Mouse (Mus musculus): Measurements from ENCODE around the gene Ajm1. TPM values are rescaled to one million over a fixed set of nuclear protein-coding genes. Genes with fewer than 3 reads are reported as not detected.

Ajm1 gene
- polyA plus RNA-seq, 1 experiment from 2014 or later: 0.29 TPM

GRCm38 (mm10) chr2:25602526-25602925 lies 21.0 kb upstream of the Ajm1 start:
- H3K4me2 ChIP-seq (replicated peaks; ENCODE audit: low read depth): no peak overlapping the region
- no peak overlapping the region for H3K4me3 ChIP-seq (ENCODE audit: low read depth, low read length)
- no peaks in the 10 kb centered on the region for H3K27me3 ChIP-seq (ENCODE audit: control insufficient read depth, insufficient read depth, low read length)
- 88% methylated on average over 5 of the region's 5 CpGs for WGBS
- H3K36me3 ChIP-seq (ENCODE audit: control insufficient read depth, insufficient read depth, low read length): peaks cover 29% of the 10 kb centered on the region
- no peak overlapping the region for H3K27ac ChIP-seq (replicated peaks)
- no peaks in the 10 kb centered on the region for H3K9me3 ChIP-seq (ENCODE audit: control insufficient read depth, low read length)
- 0 out of 2 replicates have a peak, but pooled peaks cover 5% of the 10 kb centered on the region for H3K4me1 ChIP-seq (replicated peaks; ENCODE audit: control insufficient read depth, insufficient read depth)
- no peak overlapping the region for H3K9ac ChIP-seq (ENCODE audit: low read length)
- DNase-seq (ENCODE audit: low spot score): no peak
- no peak for ATAC-seq (ENCODE audit: low FRiP score, low TSS enrichment)
- TF ChIP-seq CTCF (IDR thresholded peaks at IDR 0.05; ENCODE audit: low read depth): no peak
- TF ChIP-seq EP300 (optimal IDR thresholded peaks at IDR 0.05): no peak

DNA sequence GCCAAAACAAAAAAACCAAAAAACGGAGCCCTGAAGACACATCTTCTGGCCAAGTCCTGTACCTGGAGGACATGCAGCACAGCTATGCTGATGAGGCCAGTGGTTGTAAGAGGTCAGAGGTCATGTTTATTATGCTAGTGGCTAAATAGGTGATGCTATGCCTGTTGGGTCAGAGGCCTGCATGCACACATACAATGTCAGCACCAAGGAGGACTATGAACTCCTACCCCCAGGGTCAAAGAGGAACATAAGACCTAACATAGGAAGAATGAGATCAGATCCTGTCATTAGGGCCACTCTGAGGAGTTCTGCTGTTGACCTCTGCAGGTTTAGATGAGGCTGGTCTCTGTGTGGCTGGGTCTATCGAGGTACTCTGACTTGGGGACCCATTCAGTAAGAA lies 18.5 kb upstream of the Ajm1 start:
- TF ChIP-seq EP300 (optimal IDR thresholded peaks at IDR 0.05) (no peak), CTCF (IDR thresholded peaks at IDR 0.05; ENCODE audit: low read depth) (no peak)
- no peaks in the 10 kb centered on the region for H3K27me3 ChIP-seq (ENCODE audit: control insufficient read depth, insufficient read depth, low read length)
- DNase-seq (ENCODE audit: low spot score) (no peak), ATAC-seq (ENCODE audit: low FRiP score, low TSS enrichment) (no peak)
- H3K4me3 ChIP-seq (ENCODE audit: low read depth, low read length): no peak overlapping the region
- no peaks in the 10 kb centered on the region for H3K9me3 ChIP-seq (ENCODE audit: control insufficient read depth, low read length)
- peaks cover 40% of the 10 kb centered on the region for H3K36me3 ChIP-seq (ENCODE audit: control insufficient read depth, insufficient read depth, low read length)
- H3K4me2 ChIP-seq (replicated peaks; ENCODE audit: low read depth): no peak overlapping the region
- H3K4me1 ChIP-seq (replicated peaks; ENCODE audit: control insufficient read depth, insufficient read depth): no peaks in the 10 kb centered on the region
- H3K9ac ChIP-seq (ENCODE audit: low read length): no peak overlapping the region
- no peak overlapping the region for H3K27ac ChIP-seq (replicated peaks)
- whole genome bisulfite sequencing: 76% methylated on average over 2 of the region's 2 CpGs

DNA sequence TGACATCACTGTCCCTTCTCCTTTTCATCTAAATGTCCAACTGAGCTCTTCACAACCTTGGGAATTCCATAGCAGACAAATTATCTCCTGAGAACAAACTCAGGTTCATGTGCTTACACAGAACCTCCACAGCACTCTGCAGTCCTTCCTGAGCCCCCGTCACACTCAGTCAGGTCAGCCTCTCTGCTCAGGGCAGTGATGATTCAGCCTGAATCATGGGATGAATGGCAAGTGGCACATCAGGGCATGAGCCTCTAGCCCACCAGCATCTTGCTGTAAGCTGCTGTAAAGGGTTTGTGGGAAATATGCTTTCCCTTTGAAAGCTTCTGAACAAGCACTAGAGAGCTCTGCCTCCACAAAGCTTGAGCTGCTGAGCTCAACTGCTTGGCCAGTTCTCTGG lies 17.2 kb upstream of the Ajm1 start:
- peaks cover 42% of the 10 kb centered on the region for H3K36me3 ChIP-seq (ENCODE audit: control insufficient read depth, insufficient read depth, low read length)
- no peak overlapping the region for H3K4me3 ChIP-seq (ENCODE audit: low read depth, low read length)
- H3K9me3 ChIP-seq (ENCODE audit: control insufficient read depth, low read length): no peaks in the 10 kb centered on the region
- no peak for DNase-seq (ENCODE audit: low spot score)
- no peak overlapping the region for H3K9ac ChIP-seq (ENCODE audit: low read length)
- 93% methylated on average over 1 of the region's 1 CpGs for WGBS
- H3K4me2 ChIP-seq (replicated peaks; ENCODE audit: low read depth): no peak overlapping the region
- H3K4me1 ChIP-seq (replicated peaks; ENCODE audit: control insufficient read depth, insufficient read depth): no peaks in the 10 kb centered on the region
- no peak for TF ChIP-seq EP300 (optimal IDR thresholded peaks at IDR 0.05)
- TF ChIP-seq CTCF (IDR thresholded peaks at IDR 0.05; ENCODE audit: low read depth): no peak
- no peak overlapping the region for H3K27ac ChIP-seq (replicated peaks)
- H3K27me3 ChIP-seq (ENCODE audit: control insufficient read depth, insufficient read depth, low read length): no peaks in the 10 kb centered on the region
- no peak for ATAC-seq (ENCODE audit: low FRiP score, low TSS enrichment)

DNA sequence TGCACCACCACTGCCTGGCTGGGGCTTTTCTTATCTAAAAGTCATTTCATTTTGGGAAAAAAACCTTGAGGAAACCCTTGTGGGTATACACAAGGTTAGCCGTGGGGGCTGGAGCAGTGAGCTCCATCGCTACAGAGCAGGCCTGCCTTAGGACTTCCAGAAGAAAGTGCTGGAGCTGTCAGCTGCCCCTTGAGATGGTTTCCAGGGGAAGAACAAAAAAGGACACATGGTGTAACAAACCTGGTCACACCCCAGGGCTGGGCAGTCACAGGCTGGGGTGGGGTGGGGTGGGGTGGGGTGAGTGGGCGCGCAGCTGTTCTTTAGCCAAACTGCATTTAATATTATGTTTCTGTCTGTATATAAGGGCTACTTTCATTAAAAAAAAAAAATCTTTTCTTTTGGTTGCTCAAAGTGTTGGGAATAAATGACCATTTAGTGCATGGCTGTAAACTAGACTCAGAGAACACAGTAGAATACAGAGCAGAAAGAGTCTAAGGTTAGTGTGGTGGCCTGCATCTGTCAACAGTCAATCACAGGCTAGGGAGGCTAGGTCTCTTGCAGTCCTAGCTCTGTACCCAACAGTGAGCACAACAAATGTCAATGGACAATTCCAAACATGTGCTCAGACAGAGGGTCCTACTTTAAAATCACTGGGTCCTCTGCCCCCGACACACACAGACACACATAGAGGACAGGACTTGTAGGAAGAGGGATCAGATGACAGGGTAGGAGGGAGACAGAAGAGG lies 15.4 kb upstream of the Ajm1 start:
- no peak overlapping the region for H3K27ac ChIP-seq (replicated peaks)
- DNase-seq (ENCODE audit: low spot score) (no peak), ATAC-seq (ENCODE audit: low FRiP score, low TSS enrichment) (no peak)
- peaks cover 46% of the 10 kb centered on the region for H3K36me3 ChIP-seq (ENCODE audit: control insufficient read depth, insufficient read depth, low read length)
- H3K27me3 ChIP-seq (ENCODE audit: control insufficient read depth, insufficient read depth, low read length): no peaks in the 10 kb centered on the region
- 89% methylated on average over 5 of the region's 5 CpGs for WGBS
- no peak overlapping the region for H3K4me3 ChIP-seq (ENCODE audit: low read depth, low read length)
- no peak overlapping the region for H3K4me2 ChIP-seq (replicated peaks; ENCODE audit: low read depth)
- H3K4me1 ChIP-seq (replicated peaks; ENCODE audit: control insufficient read depth, insufficient read depth): no peaks in the 10 kb centered on the region
- H3K9me3 ChIP-seq (ENCODE audit: control insufficient read depth, low read length): no peaks in the 10 kb centered on the region
- TF ChIP-seq CTCF (IDR thresholded peaks at IDR 0.05; ENCODE audit: low read depth): no peak
- no peak for TF ChIP-seq EP300 (optimal IDR thresholded peaks at IDR 0.05)
- no peak overlapping the region for H3K9ac ChIP-seq (ENCODE audit: low read length)

DNA sequence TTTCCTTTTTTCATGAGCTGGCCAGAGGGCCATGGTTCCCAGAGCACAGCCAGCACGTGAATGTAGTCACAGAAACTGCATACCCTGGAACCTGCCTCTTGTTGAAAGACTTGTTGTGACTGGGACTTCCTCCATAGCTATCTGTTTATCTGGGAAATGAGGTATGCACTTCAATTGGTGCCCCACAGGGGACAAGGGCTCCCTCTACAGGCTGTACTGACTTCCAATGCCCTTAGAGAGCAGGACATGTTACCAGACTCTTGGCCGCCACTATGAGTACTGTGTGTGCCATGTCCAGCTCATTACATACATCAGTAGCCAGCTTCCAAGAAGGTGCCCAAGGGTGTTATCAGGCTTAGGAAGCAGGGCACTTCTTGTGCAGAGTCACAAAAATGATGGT lies 10.3 kb upstream of the Ajm1 start:
- Histone ChIP-seq H3K9ac (ENCODE audit: low read length) (no peak overlapping the region), H3K36me3 (ENCODE audit: control insufficient read depth, insufficient read depth, low read length) (peaks cover 28% of the 10 kb centered on the region), H3K9me3 (ENCODE audit: control insufficient read depth, low read length) (no peaks in the 10 kb centered on the region), H3K27me3 (ENCODE audit: control insufficient read depth, insufficient read depth, low read length) (no peaks in the 10 kb centered on the region), H3K4me1 (replicated peaks; ENCODE audit: control insufficient read depth, insufficient read depth) (no peaks in the 10 kb centered on the region), H3K4me2 (replicated peaks; ENCODE audit: low read depth) (no peak overlapping the region), H3K27ac (replicated peaks) (no peak overlapping the region), H3K4me3 (ENCODE audit: low read depth, low read length) (no peak overlapping the region)
- DNase-seq (ENCODE audit: low spot score) (peak; percentile 44), ATAC-seq (ENCODE audit: low FRiP score, low TSS enrichment) (peak; percentile 45; the same call in 1 of the 2 replicates)
- 71% methylated on average over 2 of the region's 2 CpGs for WGBS
- TF ChIP-seq EP300 (optimal IDR thresholded peaks at IDR 0.05): no peak
- TF ChIP-seq CTCF (IDR thresholded peaks at IDR 0.05; ENCODE audit: low read depth): peak; percentile 68

GRCm38 (mm10) chr2:25588227-25588907 lies 6.8 kb upstream of the Ajm1 start:
- H3K27ac ChIP-seq (replicated peaks): no peak overlapping the region
- no peak overlapping the region for H3K9ac ChIP-seq (ENCODE audit: low read length)
- H3K4me1 ChIP-seq (replicated peaks; ENCODE audit: control insufficient read depth, insufficient read depth): no peaks in the 10 kb centered on the region
- H3K4me3 ChIP-seq (ENCODE audit: low read depth, low read length): no peak overlapping the region
- no peak for ATAC-seq (ENCODE audit: low FRiP score, low TSS enrichment)
- no peak for DNase-seq (ENCODE audit: low spot score)
- no peaks in the 10 kb centered on the region for H3K27me3 ChIP-seq (ENCODE audit: control insufficient read depth, insufficient read depth, low read length)
- H3K36me3 ChIP-seq (ENCODE audit: control insufficient read depth, insufficient read depth, low read length): peaks cover 20% of the 10 kb centered on the region
- H3K4me2 ChIP-seq (replicated peaks; ENCODE audit: low read depth): no peak overlapping the region
- no peaks in the 10 kb centered on the region for H3K9me3 ChIP-seq (ENCODE audit: control insufficient read depth, low read length)
- no peak for TF ChIP-seq EP300 (optimal IDR thresholded peaks at IDR 0.05)
- no peak for TF ChIP-seq CTCF (IDR thresholded peaks at IDR 0.05; ENCODE audit: low read depth)
- WGBS: 93% methylated on average over 8 of the region's 8 CpGs

Measured in stomach, postnatal 0 days (tissue).